Mouse (Mus musculus) mammary gland, adult 2 months (tissue): ENCODE results near the gene Tpbgl. TPM values are rescaled to one million over a fixed set of nuclear protein-coding genes. Genes with fewer than 3 reads are reported as not detected.

Experiments used
- polyA plus RNA-seq: library from polyadenylated mRNA; depleted of rRNA; stranded (reverse); fragments of >200 nt; gene quantifications from 2 replicates; pipeline ENCODE4 v1.2.3, GENCODE M21; 2012; ENCODE audit warnings: low replicate concordance; rRNA removed

The Tpbgl gene
- polyA plus RNA-seq: 12.1 and 26.1 TPM in 2 replicates

DNA sequence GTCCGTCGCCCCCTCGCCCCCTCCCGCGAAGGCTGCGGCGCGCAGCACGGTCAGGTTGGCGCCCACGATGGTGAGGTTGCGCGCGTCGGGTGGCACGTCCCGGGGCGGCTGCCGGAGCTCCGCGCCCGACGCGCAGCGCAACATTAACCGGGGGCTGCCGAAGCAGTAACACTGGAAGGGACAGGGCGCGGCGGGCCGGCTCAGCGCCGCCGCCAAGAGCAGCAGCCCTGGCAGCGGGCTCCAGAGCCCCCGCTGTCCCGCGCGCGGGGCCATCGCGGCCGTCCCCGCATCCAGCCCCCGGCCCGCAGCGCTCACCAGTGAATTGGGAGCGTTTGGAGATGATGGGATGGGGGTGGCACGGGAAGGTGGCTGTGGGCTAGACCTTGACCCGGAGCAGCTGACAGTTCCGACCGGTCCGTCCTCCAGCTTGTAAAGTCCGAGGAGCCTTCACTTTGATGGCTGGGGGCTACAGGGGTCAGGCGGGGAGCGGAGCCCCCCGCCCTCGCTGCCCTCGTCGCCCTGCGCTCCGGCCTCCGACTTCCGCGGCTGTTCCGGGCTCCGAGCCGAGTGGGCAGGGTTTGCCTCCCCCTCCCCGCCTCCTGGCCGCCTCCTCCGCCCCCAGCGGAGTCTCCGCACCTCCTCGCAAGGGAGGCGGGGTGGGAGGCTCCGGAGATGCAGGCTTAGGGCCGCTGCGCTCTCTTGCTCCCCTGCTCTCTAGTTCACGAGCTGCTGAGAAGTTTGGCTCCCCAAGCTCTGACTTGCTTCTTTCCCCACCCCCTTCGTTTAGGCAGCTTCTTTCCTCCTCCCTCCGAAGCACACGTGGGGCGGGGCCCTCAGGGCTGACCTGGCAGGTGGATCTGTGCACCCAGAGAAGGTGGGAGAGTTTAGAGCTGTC lies at the start of gene Tpbgl:
TSS of gene Tpbgl (minus strand) at position 728 of the 895 bp plus-strand sequence.

Other genes starting within 250 kb of the Tpbgl start
- gene Gdpd5, start 245.7 kb downstream of the Tpbgl start, polyA plus RNA-seq: 17.7 and 28.7 TPM in 2 replicates
- gene Klhl35, start 161.1 kb downstream of the Tpbgl start, polyA plus RNA-seq: 0.60 and 1.8 TPM in 2 replicates
- 244 and 316 TPM in 2 replicates for gene Rps3, start 143.4 kb downstream of the Tpbgl start, polyA plus RNA-seq
- gene Arrb1, start 91.6 kb downstream of the Tpbgl start, polyA plus RNA-seq: 52.1 and 56.6 TPM in 2 replicates
- gene Slco2b1, start 84.2 kb upstream of the Tpbgl start, polyA plus RNA-seq: 56.5 and 61.9 TPM in 2 replicates
- gene Olfr520, start 103.2 kb upstream of the Tpbgl start, polyA plus RNA-seq: 0.24 and 0.33 TPM in 2 replicates
- gene Olfr521, start 136.4 kb upstream of the Tpbgl start, polyA plus RNA-seq: not detected in 2 replicates
- gene Neu3, start 201.3 kb upstream of the Tpbgl start, polyA plus RNA-seq: 2.2 and 2.5 TPM in 2 replicates
- gene Xrra1, start 232.0 kb upstream of the Tpbgl start, polyA plus RNA-seq: 0.26 and 0.45 TPM in 2 replicates
- 16.3 and 43.0 TPM in 2 replicates for gene Spcs2, start 236.4 kb upstream of the Tpbgl start, polyA plus RNA-seq